Mouse (Mus musculus) cortical plate, adult 2 months (tissue): ENCODE data around the gene Ret.

Experiments used
- CTCF ChIP-seq: fragments of 200-500 bp; IDR thresholded peaks from 2 replicates; pipeline ENCODE4 v1.5.1; 2011; ENCODE audit warnings: mild to moderate bottlenecking, control low read depth, low read length; ENCODE audit not compliant: insufficient read depth; ENCODE audit errors: extremely low read depth
- POLR2A ChIP-seq: fragments of 200-500 bp; IDR thresholded peaks from 2 replicates; pipeline ENCODE4 v1.6.1; 2011; ENCODE audit warnings: mild to moderate bottlenecking, low read length, control low read depth; ENCODE audit not compliant: insufficient read depth; ENCODE audit errors: extremely low read depth

GRCm38 (mm10) chr6:118208326-118208725 lies 10.8 kb upstream of the Ret start:
- no peak for TF ChIP-seq CTCF
- no peak for TF ChIP-seq POLR2A
